ENCODE assay signal across 17 mouse cellular contexts in genomic region chr8:123020859-123021258, GRCm38 (mm10). TPM values are rescaled to one million over a fixed set of nuclear protein-coding genes. Genes with fewer than 3 reads are reported as not detected.
DNase-seq lines count a peak whose midpoint lies in the region; ATAC-seq and TF ChIP-seq lines count a peak whose summit lies in the region.
"Had no signal": no experiment of that assay in that cellular context is flagged by ENCODE, and none has a peak within 500 bp of the region (broad histone marks: within the 10 kb centered on the region; RNA-seq: fewer than 3 reads in every experiment).

No protein-coding gene starts in this region.

- no peaks in the 10 kb centered on the region for H3K9me3 ChIP-seq in heart, postnatal 0 days (replicated peaks; ENCODE audit: control insufficient read depth, low read length)
- no peaks in the 10 kb centered on the region for H3K9me3 ChIP-seq in lung, postnatal 0 days (ENCODE audit: low read length)
- no peaks in the 10 kb centered on the region for H3K9me3 ChIP-seq in limb, embryonic 15.5 days
- no peaks in the 10 kb centered on the region for H3K9me3 ChIP-seq in stomach, embryonic 16.5 days (replicated peaks; ENCODE audit: control insufficient read depth, low read length)
- H3K9me3 ChIP-seq: midbrain, embryonic 12.5 days had no signal

- no peak overlapping the region for H3K4me3 ChIP-seq in heart, postnatal 0 days (ENCODE audit: low read depth, low read length)
- no peak overlapping the region for H3K4me3 ChIP-seq in lung, postnatal 0 days (ENCODE audit: low read depth, low read length)
- H3K4me3 ChIP-seq in limb, embryonic 15.5 days = no peak overlapping the region
- no peak overlapping the region for H3K4me3 ChIP-seq in stomach, embryonic 16.5 days (replicated peaks; ENCODE audit: low read length)
- H3K4me3 ChIP-seq: erythroblast, embryonic 14.5 days; midbrain, embryonic 12.5 days had no signal

- intact Hi-C loops in heart, postnatal 36 days (cut with DNase I) = no loop called here

- TF ChIP-seq EP300 in heart, postnatal 0 days (IDR thresholded peaks at IDR 0.05; ENCODE audit: low read depth) = no peak
- no peak for TF ChIP-seq EP300 in lung, postnatal 0 days (IDR thresholded peaks at IDR 0.05)

- TF ChIP-seq CTCF in heart, postnatal 0 days (IDR thresholded peaks at IDR 0.05; ENCODE audit: low read depth) = no peak
- no peak for TF ChIP-seq CTCF in lung, postnatal 0 days (IDR thresholded peaks at IDR 0.05)

- no peak for DNase-seq in heart, postnatal 0 days (ENCODE audit: low spot score)
- DNase-seq in heart, postnatal 36 days = no peak
- DNase-seq in lung, postnatal 0 days (ENCODE audit: low spot score) = no peak
- no peak for DNase-seq in lung, adult 18-20 months
- DNase-seq in testis, postnatal 10 days (ENCODE audit: low spot score) = no peak
- DNase-seq: cerebellum, adult 8-10 months; gastrocnemius, postnatal 25 days; left cerebral cortex, postnatal 4 days; right cerebral cortex, postnatal 14 days; thymus, postnatal 14 days had no signal

- no peak overlapping the region for H3K4me2 ChIP-seq in heart, postnatal 0 days (ENCODE audit: low read depth, low read length)
- H3K4me2 ChIP-seq in lung, postnatal 0 days (replicated peaks; ENCODE audit: low read depth, low read length) = no peak overlapping the region
- H3K4me2 ChIP-seq in limb, embryonic 15.5 days = no peak overlapping the region
- peak overlapping the region; percentile 19; the same call in 1 of the 2 replicates for H3K4me2 ChIP-seq in stomach, embryonic 16.5 days (ENCODE audit: low read depth, low read length)
- H3K4me2 ChIP-seq: hindbrain, embryonic 14.5 days; midbrain, embryonic 12.5 days had no signal

- ATAC-seq in heart, postnatal 0 days (ENCODE audit: insufficient read depth, low read depth) = no peak
- ATAC-seq in lung, postnatal 0 days = no peak
- no peak for ATAC-seq in limb, embryonic 15.5 days (ENCODE audit: insufficient number of reproducible peaks, low FRiP score, low TSS enrichment, low read depth)
- ATAC-seq in stomach, embryonic 16.5 days (ENCODE audit: insufficient read depth, low FRiP score) = no peak; the same call in 1 of the 2 replicates
- ATAC-seq in granulocyte monocyte progenitor cell, adult 5-6 weeks (replicated peaks; ENCODE audit: poor library complexity, severe bottlenecking) = no peak

- H3K36me3 ChIP-seq in heart, postnatal 0 days (replicated peaks; ENCODE audit: control insufficient read depth, insufficient read depth, low read length) = no peaks in the 10 kb centered on the region; the same call in 1 of the 2 replicates
- H3K36me3 ChIP-seq in lung, postnatal 0 days (ENCODE audit: insufficient read depth, low read length) = no peaks in the 10 kb centered on the region
- no peaks in the 10 kb centered on the region for H3K36me3 ChIP-seq in limb, embryonic 15.5 days
- H3K36me3 ChIP-seq in stomach, embryonic 16.5 days (ENCODE audit: control insufficient read depth, insufficient read depth, low read length) = no peaks in the 10 kb centered on the region

- peaks cover 33% of the 10 kb centered on the region for H3K4me1 ChIP-seq in heart, postnatal 0 days (ENCODE audit: control insufficient read depth, insufficient read depth)
- peaks cover 29% of the 10 kb centered on the region; the same call in 1 of the 2 replicates for H3K4me1 ChIP-seq in lung, postnatal 0 days (ENCODE audit: insufficient read depth, low read depth, low read length)
- H3K4me1 ChIP-seq in limb, embryonic 15.5 days = peaks cover 34% of the 10 kb centered on the region
- peaks cover 43% of the 10 kb centered on the region for H3K4me1 ChIP-seq in stomach, embryonic 16.5 days (ENCODE audit: control insufficient read depth, insufficient read depth, low read length)

- H3K9ac ChIP-seq in heart, postnatal 0 days (replicated peaks; ENCODE audit: low read depth, low read length) = no peak overlapping the region
- H3K9ac ChIP-seq in lung, postnatal 0 days (replicated peaks; ENCODE audit: low read depth) = no peak overlapping the region
- no peak overlapping the region for H3K9ac ChIP-seq in limb, embryonic 15.5 days
- no peak overlapping the region for H3K9ac ChIP-seq in stomach, embryonic 16.5 days (ENCODE audit: low read length)
- H3K9ac ChIP-seq: hindbrain, embryonic 14.5 days; midbrain, embryonic 12.5 days had no signal

- no peaks in the 10 kb centered on the region for H3K27me3 ChIP-seq in heart, postnatal 0 days (ENCODE audit: control insufficient read depth, insufficient read depth, low read length)
- no peaks in the 10 kb centered on the region for H3K27me3 ChIP-seq in lung, postnatal 0 days (replicated peaks; ENCODE audit: insufficient read depth, low read length)
- H3K27me3 ChIP-seq in limb, embryonic 15.5 days = no peaks in the 10 kb centered on the region
- no peaks in the 10 kb centered on the region for H3K27me3 ChIP-seq in stomach, embryonic 16.5 days (ENCODE audit: control insufficient read depth, insufficient read depth, low read length)
- H3K27me3 ChIP-seq: midbrain, embryonic 12.5 days had no signal

- WGBS in heart, postnatal 0 days = 64% methylated on average over 2 of the region's 2 CpGs
- WGBS in lung, postnatal 0 days = 55% methylated on average over 2 of the region's 2 CpGs
- WGBS in limb, embryonic 15.5 days = 73% methylated on average over 2 of the region's 2 CpGs
- 69% methylated on average over 2 of the region's 2 CpGs for WGBS in stomach, embryonic 16.5 days

- H3K27ac ChIP-seq in heart, postnatal 0 days (ENCODE audit: low read depth) = peak overlapping the region; percentile 65
- H3K27ac ChIP-seq in lung, postnatal 0 days (ENCODE audit: low read length) = peak overlapping the region; percentile 43
- peak overlapping the region; percentile 72 for H3K27ac ChIP-seq in limb, embryonic 15.5 days
- H3K27ac ChIP-seq in stomach, embryonic 16.5 days (ENCODE audit: low read length) = peak overlapping the region; percentile 92
- H3K27ac ChIP-seq: hindbrain, embryonic 14.5 days; macrophage; midbrain, embryonic 12.5 days had no signal

RNA-seq across cellular contexts. Expression of gene Ankrd11, which starts 21.2 kb away (rescaled TPM):
- total RNA-seq in heart, postnatal 0 days (2014; rRNA removed; ENCODE audit: low replicate concordance) = 51.2 and 65.8 TPM in 2 replicates
- 21.6 and 24.3 TPM in 2 replicates for polyA plus RNA-seq in heart, postnatal 0 days (2015; fragmentation: Nextera tagmentation; extraction: Ambion mirVana)
- total RNA-seq in heart, postnatal 36 days (2021) = 10 to 100 TPM; 69.0 to 80.5 TPM
- polyA plus RNA-seq in lung, postnatal 0 days (2015; fragmentation: Nextera tagmentation; extraction: Ambion mirVana) = 46.5 and 60.1 TPM in 2 replicates
- 44.8 and 45.3 TPM in 2 replicates for polyA plus RNA-seq in limb, embryonic 15.5 days (2015; fragmentation: Nextera tagmentation; extraction: Ambion mirVana)
- polyA plus RNA-seq in stomach, embryonic 16.5 days (2015; fragmentation: Nextera tagmentation; extraction: Ambion mirVana) = 23.1 and 24.6 TPM in 2 replicates
- total RNA-seq in granulocyte monocyte progenitor cell, adult 5-6 weeks (2014; fragmentation: Nextera tagmentation) = 86.3 and 104 TPM in 2 replicates
- 63.3 and 63.9 TPM in 2 replicates for total RNA-seq in granulocyte monocyte progenitor cell, adult 5-6 weeks (2017)

RNA-seq across cellular contexts. Expression of gene Spg7, which starts 41.9 kb away (rescaled TPM):
- 72.8 and 83.1 TPM in 2 replicates for total RNA-seq in heart, postnatal 0 days (2014; rRNA removed; ENCODE audit: low replicate concordance)
- 63.3 and 65.1 TPM in 2 replicates for polyA plus RNA-seq in heart, postnatal 0 days (2015; fragmentation: Nextera tagmentation; extraction: Ambion mirVana)
- 10 to 100 TPM; 79.7 to 87.7 TPM for total RNA-seq in heart, postnatal 36 days (2021)
- polyA plus RNA-seq in lung, postnatal 0 days (2015; fragmentation: Nextera tagmentation; extraction: Ambion mirVana) = 22.7 and 27.3 TPM in 2 replicates
- polyA plus RNA-seq in limb, embryonic 15.5 days (2015; fragmentation: Nextera tagmentation; extraction: Ambion mirVana) = 33.4 and 38.5 TPM in 2 replicates
- 43.0 and 44.8 TPM in 2 replicates for polyA plus RNA-seq in stomach, embryonic 16.5 days (2015; fragmentation: Nextera tagmentation; extraction: Ambion mirVana)
- 29.5 and 40.3 TPM in 2 replicates for total RNA-seq in granulocyte monocyte progenitor cell, adult 5-6 weeks (2014; fragmentation: Nextera tagmentation)
- 47.3 and 65.5 TPM in 2 replicates for total RNA-seq in granulocyte monocyte progenitor cell, adult 5-6 weeks (2017)
